Mouse (Mus musculus): ENCODE data around the gene Obox5. TPM values are rescaled to one million over a fixed set of nuclear protein-coding genes. Genes with fewer than 3 reads are reported as not detected.
"Not testable (repeated sequence)": the region's sequence is repeated elsewhere in the genome, so short reads cannot be mapped to it uniquely, and the experiment has no call there.

The Obox5 gene
- total RNA-seq (2021) = not detected
- long read RNA-seq, experiment 1 = 0 reads
- long read RNA-seq, experiment 2 = 0 reads

GRCm38 (mm10) chr7:15749831-15750230 lies at the start of gene Obox5:
Gene Obox5 (plus strand): TSS chr7:15750131.
- DNase-seq = not testable (repeated sequence)

DNA sequence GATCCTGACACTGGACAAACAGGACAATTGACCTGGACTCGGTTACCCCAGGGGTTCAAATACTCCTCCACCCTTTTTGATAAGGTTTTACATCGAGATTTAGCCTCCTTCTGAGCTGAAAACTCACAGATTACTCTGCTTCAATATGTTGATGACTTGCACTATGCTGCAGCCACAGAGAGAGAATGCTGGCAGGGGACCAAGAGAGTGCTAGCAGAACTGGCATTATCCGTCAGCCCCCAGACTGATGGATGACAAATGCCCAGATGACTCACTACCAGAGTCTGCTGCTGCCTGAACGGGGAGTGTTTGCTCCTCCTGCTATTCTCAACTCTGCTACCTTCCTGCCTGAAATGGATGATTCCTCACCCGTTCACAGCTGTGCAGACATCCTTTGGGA lies 635 bp upstream of the Obox5 start:
- not testable (repeated sequence) for DNase-seq

Other genes starting within 250 kb of the Obox5 start
- not detected for gene Obox3, start 110.2 kb upstream of the Obox5 start, total RNA-seq (2021)
- gene Obox6, start 89.5 kb downstream of the Obox5 start, total RNA-seq (2021) = not detected
- not detected for gene Crx, start 129.8 kb downstream of the Obox5 start, total RNA-seq (2021)
- gene Crxos, start 132.5 kb downstream of the Obox5 start, total RNA-seq (2021) = not detected
- gene Selenow, start 172.3 kb downstream of the Obox5 start, total RNA-seq (2021) = 100 to 1,000 TPM; 174 to 216 TPM
- 100 to 1,000 TPM; 181 to 189 TPM for gene Nop53, start 195.9 kb downstream of the Obox5 start, total RNA-seq (2021)
- gene Ehd2, start 217.4 kb downstream of the Obox5 start, total RNA-seq (2021) = 10 to 100 TPM; 36.7 to 85.9 TPM